Mouse (Mus musculus): ENCODE measurements around the gene Atp5f1. TPM values are rescaled to one million over a fixed set of nuclear protein-coding genes. Genes with fewer than 3 reads are reported as not detected.
"Not testable (repeated sequence)": the region's sequence is repeated elsewhere in the genome, so short reads cannot be mapped to it uniquely, and the experiment has no call there.

The Atp5f1 gene
- polyA plus RNA-seq, 1 experiment from 2014 or later: 380 TPM

GRCm38 (mm10) chr3:105929821-105930220 is 30.1 kb downstream of the Atp5f1 start:
- no peak for ATAC-seq (ENCODE audit: insufficient number of reproducible peaks, low FRiP score, low TSS enrichment, low read depth)
- no peak overlapping the region for H3K9ac ChIP-seq
- H3K27me3 ChIP-seq: no peaks in the 10 kb centered on the region
- H3K27ac ChIP-seq (replicated peaks): no peak overlapping the region
- no peaks in the 10 kb centered on the region for H3K36me3 ChIP-seq
- no peaks in the 10 kb centered on the region for H3K4me1 ChIP-seq
- H3K4me3 ChIP-seq (replicated peaks): no peak overlapping the region
- no peak overlapping the region for H3K4me2 ChIP-seq (replicated peaks)
- 73% methylated on average over 7 of the region's 7 CpGs for WGBS
- no peaks in the 10 kb centered on the region for H3K9me3 ChIP-seq (replicated peaks)

- H3K9ac ChIP-seq: no peak overlapping the region
- H3K27ac ChIP-seq (replicated peaks): no peak overlapping the region
- no peaks in the 10 kb centered on the region for H3K4me1 ChIP-seq
- H3K9me3 ChIP-seq (replicated peaks): no peaks in the 10 kb centered on the region
- no peaks in the 10 kb centered on the region for H3K27me3 ChIP-seq
- 81% methylated on average over 6 of the region's 6 CpGs for WGBS
- no peaks in the 10 kb centered on the region for H3K36me3 ChIP-seq
- no peak overlapping the region for H3K4me3 ChIP-seq (replicated peaks)
- no peak for ATAC-seq (ENCODE audit: insufficient number of reproducible peaks, low FRiP score, low TSS enrichment, low read depth)
- no peak overlapping the region for H3K4me2 ChIP-seq (replicated peaks)
Observed at GRCm38 (mm10) chr3:105928781-105929180, 31.1 kb downstream of the Atp5f1 start.

GRCm38 (mm10) chr3:105928195-105928569 is 31.7 kb downstream of the Atp5f1 start:
- no peak for ATAC-seq (ENCODE audit: insufficient number of reproducible peaks, low FRiP score, low TSS enrichment, low read depth)
- Histone ChIP-seq H3K27me3 (no peaks in the 10 kb centered on the region), H3K36me3 (no peaks in the 10 kb centered on the region), H3K4me1 (no peaks in the 10 kb centered on the region), H3K4me2 (replicated peaks) (no peak overlapping the region), H3K9ac (no peak overlapping the region), H3K9me3 (replicated peaks) (no peaks in the 10 kb centered on the region), H3K4me3 (replicated peaks) (no peak overlapping the region), H3K27ac (replicated peaks) (no peak overlapping the region)
- 81% methylated on average over 3 of the region's 3 CpGs for WGBS

GRCm38 (mm10) chr3:105927561-105928194 is 32.2 kb downstream of the Atp5f1 start:
- no peak for ATAC-seq (ENCODE audit: insufficient number of reproducible peaks, low FRiP score, low TSS enrichment, low read depth)
- WGBS: 80% methylated on average over 7 of the region's 7 CpGs

GRCm38 (mm10) chr3:105924616-105925015 is 35.3 kb downstream of the Atp5f1 start:
- H3K9me3 ChIP-seq (replicated peaks): no peaks in the 10 kb centered on the region
- H3K4me1 ChIP-seq: no peaks in the 10 kb centered on the region
- no peaks in the 10 kb centered on the region for H3K27me3 ChIP-seq
- H3K36me3 ChIP-seq: no peaks in the 10 kb centered on the region
- no peak overlapping the region for H3K4me3 ChIP-seq (replicated peaks)
- H3K27ac ChIP-seq (replicated peaks): no peak overlapping the region
- 83% methylated on average over 9 of the region's 9 CpGs for WGBS
- H3K4me2 ChIP-seq (replicated peaks): no peak overlapping the region
- no peak overlapping the region for H3K9ac ChIP-seq
- no peak for ATAC-seq (ENCODE audit: insufficient number of reproducible peaks, low FRiP score, low TSS enrichment, low read depth)

More at GRCm38 (mm10) chr3:105927561-105928194, 32.2 kb downstream of the Atp5f1 start:
- H3K4me2 ChIP-seq (replicated peaks): no peak overlapping the region
- H3K9ac ChIP-seq: no peak overlapping the region
- no peak overlapping the region for H3K4me3 ChIP-seq (replicated peaks)
- no peaks in the 10 kb centered on the region for H3K9me3 ChIP-seq (replicated peaks)
- no peak overlapping the region for H3K27ac ChIP-seq (replicated peaks)
- no peaks in the 10 kb centered on the region for H3K4me1 ChIP-seq
- no peaks in the 10 kb centered on the region for H3K36me3 ChIP-seq
- H3K27me3 ChIP-seq: no peaks in the 10 kb centered on the region

GRCm38 (mm10) chr3:105921959-105922358 is 37.9 kb downstream of the Atp5f1 start:
- H3K27ac ChIP-seq (replicated peaks): no peak overlapping the region
- H3K36me3 ChIP-seq: no peaks in the 10 kb centered on the region
- 77% methylated on average over 2 of the region's 2 CpGs for WGBS
- H3K4me1 ChIP-seq: no peaks in the 10 kb centered on the region
- no peaks in the 10 kb centered on the region for H3K27me3 ChIP-seq
- no peak overlapping the region for H3K4me3 ChIP-seq (replicated peaks)
- no peak for ATAC-seq (ENCODE audit: insufficient number of reproducible peaks, low FRiP score, low TSS enrichment, low read depth)
- no peak overlapping the region for H3K4me2 ChIP-seq (replicated peaks)
- no peaks in the 10 kb centered on the region for H3K9me3 ChIP-seq (replicated peaks)
- no peak overlapping the region for H3K9ac ChIP-seq

GRCm38 (mm10) chr3:105920743-105921142 is 39.2 kb downstream of the Atp5f1 start:
- not testable (repeated sequence) for H3K9ac ChIP-seq; ATAC-seq (ENCODE audit: insufficient number of reproducible peaks, low FRiP score, low TSS enrichment, low read depth); H3K4me3 ChIP-seq (replicated peaks); H3K4me2 ChIP-seq (replicated peaks); H3K27ac ChIP-seq (replicated peaks); H3K9me3 ChIP-seq (replicated peaks); H3K27me3 ChIP-seq; H3K36me3 ChIP-seq; H3K4me1 ChIP-seq

GRCm38 (mm10) chr3:105918355-105918745 is 41.5 kb downstream of the Atp5f1 start:
- Histone ChIP-seq H3K27me3 (no peaks in the 10 kb centered on the region), H3K4me2 (replicated peaks) (no peak overlapping the region), H3K9me3 (replicated peaks) (no peaks in the 10 kb centered on the region), H3K4me1 (no peaks in the 10 kb centered on the region), H3K9ac (no peak overlapping the region), H3K36me3 (no peaks in the 10 kb centered on the region), H3K4me3 (replicated peaks) (no peak overlapping the region), H3K27ac (replicated peaks) (no peak overlapping the region)
- 58% methylated on average over 3 of the region's 3 CpGs for WGBS
- ATAC-seq (ENCODE audit: insufficient number of reproducible peaks, low FRiP score, low TSS enrichment, low read depth): no peak

- no peak overlapping the region for H3K4me3 ChIP-seq (replicated peaks)
- H3K4me2 ChIP-seq (replicated peaks): no peak overlapping the region
- H3K4me1 ChIP-seq: no peaks in the 10 kb centered on the region
- no peaks in the 10 kb centered on the region for H3K36me3 ChIP-seq
- H3K27ac ChIP-seq (replicated peaks): no peak overlapping the region
- no peaks in the 10 kb centered on the region for H3K27me3 ChIP-seq
- WGBS: 50% methylated on average over 10 of the region's 10 CpGs
- ATAC-seq (ENCODE audit: insufficient number of reproducible peaks, low FRiP score, low TSS enrichment, low read depth): no peak
- H3K9ac ChIP-seq: no peak overlapping the region
- no peaks in the 10 kb centered on the region for H3K9me3 ChIP-seq (replicated peaks)
Observed at GRCm38 (mm10) chr3:105917656-105918354, 42.1 kb downstream of the Atp5f1 start.

GRCm38 (mm10) chr3:105916455-105916854 is 43.4 kb downstream of the Atp5f1 start:
- not testable (repeated sequence) for H3K9me3 ChIP-seq (replicated peaks); H3K4me1 ChIP-seq; H3K27ac ChIP-seq (replicated peaks); ATAC-seq (ENCODE audit: insufficient number of reproducible peaks, low FRiP score, low TSS enrichment, low read depth); H3K4me2 ChIP-seq (replicated peaks); H3K27me3 ChIP-seq; H3K4me3 ChIP-seq (replicated peaks); H3K36me3 ChIP-seq; H3K9ac ChIP-seq

- H3K27ac ChIP-seq (replicated peaks): no peak overlapping the region
- no peaks in the 10 kb centered on the region for H3K9me3 ChIP-seq (replicated peaks)
- 26% methylated on average over 1 of the region's 1 CpGs for WGBS
- H3K4me1 ChIP-seq: no peaks in the 10 kb centered on the region
- no peak overlapping the region for H3K9ac ChIP-seq
- H3K36me3 ChIP-seq: no peaks in the 10 kb centered on the region
- no peak overlapping the region for H3K4me2 ChIP-seq (replicated peaks)
- no peak for ATAC-seq (ENCODE audit: insufficient number of reproducible peaks, low FRiP score, low TSS enrichment, low read depth)
- no peaks in the 10 kb centered on the region for H3K27me3 ChIP-seq
- no peak overlapping the region for H3K4me3 ChIP-seq (replicated peaks)
Observed at GRCm38 (mm10) chr3:105915281-105915680, 44.6 kb downstream of the Atp5f1 start.

All from embryonic facial prominence, embryonic 15.5 days (tissue).